Mouse (Mus musculus) gastrocnemius, adult 18-20 months (tissue): ENCODE data around the gene B3galt6. TPM values are rescaled to one million over a fixed set of nuclear protein-coding genes. Genes with fewer than 3 reads are reported as not detected.

Experiments used
- total RNA-seq, 2 experiments: library from RNA; stranded (reverse); gene quantifications; 2 replicates each; pipeline ENCODE4 v1.2.3; 2021

Gene B3galt6
- total RNA-seq, 2 experiments from 2014 or later, result 1.3 TPM

Other genes starting within 250 kb of the B3galt6 start
- 10 to 100 TPM; 25.0 to 28.1 TPM for gene Atad3a, start 231.6 kb downstream of the B3galt6 start, total RNA-seq
- 1 to 10 TPM; 5.3 to 9.7 TPM for gene Vwa1, start 218.0 kb downstream of the B3galt6 start, total RNA-seq
- under 1 TPM; 0.39 to 0.47 TPM for gene Tmem88b, start 206.8 kb downstream of the B3galt6 start, total RNA-seq
- gene Ankrd65, start 202.2 kb downstream of the B3galt6 start, total RNA-seq, result not detected
- gene Mrpl20, start 189.8 kb downstream of the B3galt6 start, total RNA-seq, result 10 to 100 TPM; 50.3 to 54.0 TPM
- 10 to 100 TPM; 15.4 to 18.3 TPM for gene Ccnl2, start 180.2 kb downstream of the B3galt6 start, total RNA-seq
- gene Aurkaip1, start 161.4 kb downstream of the B3galt6 start, total RNA-seq, result 10 to 100 TPM; 79.5 to 82.6 TPM
- gene Mxra8, start 153.0 kb downstream of the B3galt6 start, total RNA-seq, result 10 to 100 TPM; 25.0 to 29.7 TPM
- 100 to 1,000 TPM; 104 to 106 TPM for gene Dvl1, start 145.2 kb downstream of the B3galt6 start, total RNA-seq
- gene Tas1r3, start 129.3 kb downstream of the B3galt6 start, total RNA-seq, result under 1 TPM; 0.09 to 0.12 TPM
- gene Cptp, start 123.2 kb downstream of the B3galt6 start, total RNA-seq, result 10 to 100 TPM; 13.0 to 16.2 TPM
- 10 to 100 TPM; 13.9 to 14.0 TPM for gene Ints11, start 123.1 kb downstream of the B3galt6 start, total RNA-seq
- gene Pusl1, start 100.9 kb downstream of the B3galt6 start, total RNA-seq, result 10 to 100 TPM; 11.2 to 13.2 TPM
- 1 to 10 TPM; 6.6 to 7.3 TPM for gene Acap3, start 100.8 kb downstream of the B3galt6 start, total RNA-seq
- gene Ube2j2, start 48.8 kb downstream of the B3galt6 start, total RNA-seq, result 10 to 100 TPM; 62.3 to 66.4 TPM
- 10 to 100 TPM; 16.9 to 19.7 TPM for gene C1qtnf12, start 30.3 kb downstream of the B3galt6 start, total RNA-seq
- 10 to 100 TPM; 77.2 to 85.0 TPM for gene Sdf4, start 223 bp upstream of the B3galt6 start, total RNA-seq
- gene Tnfrsf4, start 21.2 kb upstream of the B3galt6 start, total RNA-seq, result 1 to 10 TPM; 1.2 to 1.3 TPM
- not detected for gene Tnfrsf18, start 33.5 kb upstream of the B3galt6 start, total RNA-seq
- gene Ttll10, start 66.8 kb upstream of the B3galt6 start, total RNA-seq, result not detected
- gene 9430015G10Rik, start 117.3 kb upstream of the B3galt6 start, total RNA-seq, result 1 to 10 TPM; 2.1 to 3.1 TPM
- gene Rnf223, start 137.9 kb upstream of the B3galt6 start, total RNA-seq, result not detected
- 1 to 10 TPM; 4.8 to 5.6 TPM for gene Agrn, start 204.8 kb upstream of the B3galt6 start, total RNA-seq
- under 1 TPM; 0.32 to 0.74 TPM for gene Isg15, start 208.2 kb upstream of the B3galt6 start, total RNA-seq
- gene AW011738, start 210.7 kb upstream of the B3galt6 start, total RNA-seq, result 1 to 10 TPM; 3.7 to 4.9 TPM
- 100 to 1,000 TPM; 143 to 233 TPM for gene Perm1, start 223.2 kb upstream of the B3galt6 start, total RNA-seq
- 1 to 10 TPM; 5.9 to 6.7 TPM for gene Plekhn1, start 242.2 kb upstream of the B3galt6 start, total RNA-seq
- 10 to 100 TPM; 31.2 to 33.4 TPM for gene Noc2l, start 243.4 kb upstream of the B3galt6 start, total RNA-seq